Mouse (Mus musculus): Measurements from ENCODE around the gene Hrh2.
A peak's percentile ranks its signal among the peaks of the same experiment; 100 is the strongest.

Gene Hrh2

GRCm38 (mm10) chr13:54178647-54179046 is 13.3 kb upstream of the Hrh2 start:
- DNase-seq, result no peak

- DNase-seq, result no peak
Measured at GRCm38 (mm10) chr13:54179971-54180370, 12.0 kb upstream of the Hrh2 start.

GRCm38 (mm10) chr13:54180461-54180860 is 11.5 kb upstream of the Hrh2 start:
- DNase-seq, result no peak

GRCm38 (mm10) chr13:54181318-54181717 is 10.6 kb upstream of the Hrh2 start:
- no peak for DNase-seq

GRCm38 (mm10) chr13:54181947-54182346 is 10.0 kb upstream of the Hrh2 start:
- no peak for DNase-seq

- no peak for DNase-seq
Measured at GRCm38 (mm10) chr13:54186394-54186793, 5.5 kb upstream of the Hrh2 start.

GRCm38 (mm10) chr13:54188190-54188706 is 3.7 kb upstream of the Hrh2 start:
- DNase-seq, result no peak

GRCm38 (mm10) chr13:54189896-54190295 is 2.0 kb upstream of the Hrh2 start:
- no peak for DNase-seq

DNA sequence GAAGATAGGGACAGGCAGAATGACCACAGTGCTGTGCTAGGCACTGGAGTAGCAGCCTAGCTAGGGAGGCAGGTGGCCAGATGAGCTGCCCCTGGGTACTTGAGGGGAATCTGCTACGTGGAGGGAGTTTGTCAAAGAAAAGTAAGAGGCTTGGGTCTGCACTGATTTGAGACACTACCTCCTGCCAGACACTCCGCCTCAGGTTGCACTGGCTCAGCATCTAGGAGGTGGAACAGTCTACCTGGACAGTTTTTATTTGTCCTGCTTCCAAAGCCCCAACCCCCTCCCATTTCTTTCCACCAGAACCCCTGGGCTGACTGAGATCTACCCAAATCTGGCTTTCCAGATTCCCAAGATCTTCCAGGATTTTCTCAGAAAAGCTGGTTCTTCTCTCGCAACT is 748 bp upstream of the Hrh2 start:
- no peak for DNase-seq

- no peak for DNase-seq
Measured at GRCm38 (mm10) chr13:54193580-54193979, 1.7 kb downstream of the Hrh2 start.

DNA sequence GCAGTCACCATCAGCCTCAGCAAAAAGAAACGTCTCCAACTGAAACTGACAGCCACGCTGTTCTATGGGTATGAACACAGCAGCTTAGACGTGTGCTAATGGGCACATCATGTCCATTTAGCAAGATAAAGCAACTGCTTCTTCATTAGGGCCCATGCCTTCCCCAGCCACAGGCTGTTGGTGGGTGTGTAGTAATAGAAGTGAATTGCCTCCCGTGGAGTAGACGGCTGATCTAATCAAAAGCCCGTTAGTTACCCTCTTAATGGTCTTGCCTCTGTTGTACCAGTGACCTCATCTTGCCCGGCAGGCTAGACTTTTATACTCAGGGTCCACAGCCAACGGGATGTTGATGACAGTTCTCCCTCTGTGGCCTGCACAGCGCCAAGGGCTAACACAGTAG is 7.1 kb downstream of the Hrh2 start:
- peak; percentile 48 for DNase-seq

- DNase-seq, result no peak
Measured at GRCm38 (mm10) chr13:54202458-54202857, 10.5 kb downstream of the Hrh2 start.

GRCm38 (mm10) chr13:54203419-54203818 is 11.5 kb downstream of the Hrh2 start:
- DNase-seq, result no peak

DNA sequence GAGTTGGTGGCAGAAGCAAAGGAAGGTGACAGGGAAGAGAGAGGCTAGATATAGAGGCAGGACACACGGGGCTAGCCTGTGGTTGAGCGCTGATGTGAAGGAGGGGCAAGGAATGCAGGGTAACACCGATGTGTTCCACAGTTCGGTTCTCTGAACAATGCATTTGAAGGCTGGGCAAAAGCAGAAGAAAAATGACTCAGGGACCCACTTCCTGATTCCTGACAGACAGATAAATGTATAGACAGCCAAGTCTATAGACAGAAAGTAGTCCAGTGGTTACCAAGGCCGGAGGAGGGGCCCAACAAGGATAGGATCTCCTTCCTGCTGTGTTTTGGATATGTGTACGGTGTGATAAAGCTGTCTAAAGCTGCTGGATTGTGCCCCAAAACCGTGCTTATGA is 13.3 kb downstream of the Hrh2 start:
- no peak for DNase-seq

DNA sequence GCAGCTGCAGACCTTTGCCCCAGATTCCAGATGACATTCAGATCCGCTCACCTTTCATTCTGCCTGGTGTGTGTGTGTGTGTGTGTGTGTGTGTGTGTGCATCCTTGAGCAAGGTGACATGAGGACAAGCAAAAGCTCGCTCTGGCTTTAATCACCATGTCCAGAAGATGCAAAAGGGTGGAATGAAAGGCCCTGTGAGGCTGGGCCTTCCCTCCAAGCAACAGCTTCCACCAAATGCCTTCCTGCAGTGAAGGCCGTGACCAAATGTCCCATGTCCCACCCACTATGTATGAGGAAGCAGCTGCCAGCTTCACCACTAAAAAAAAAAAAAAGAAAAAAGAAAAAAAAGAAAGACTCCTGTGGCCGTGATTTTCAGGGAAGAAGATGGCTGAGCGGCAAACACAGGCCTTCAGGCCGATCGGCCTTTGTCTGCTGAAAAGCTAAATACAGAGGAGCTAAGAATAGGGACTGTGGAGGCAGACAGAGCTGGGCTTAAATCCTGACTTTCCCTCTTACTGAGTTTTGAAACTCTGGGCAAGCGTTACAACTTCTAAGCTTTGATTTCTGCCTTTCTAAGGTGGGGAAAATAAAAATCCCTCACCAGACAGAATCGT is 14.3 kb downstream of the Hrh2 start:
- DNase-seq, result no peak

DNA sequence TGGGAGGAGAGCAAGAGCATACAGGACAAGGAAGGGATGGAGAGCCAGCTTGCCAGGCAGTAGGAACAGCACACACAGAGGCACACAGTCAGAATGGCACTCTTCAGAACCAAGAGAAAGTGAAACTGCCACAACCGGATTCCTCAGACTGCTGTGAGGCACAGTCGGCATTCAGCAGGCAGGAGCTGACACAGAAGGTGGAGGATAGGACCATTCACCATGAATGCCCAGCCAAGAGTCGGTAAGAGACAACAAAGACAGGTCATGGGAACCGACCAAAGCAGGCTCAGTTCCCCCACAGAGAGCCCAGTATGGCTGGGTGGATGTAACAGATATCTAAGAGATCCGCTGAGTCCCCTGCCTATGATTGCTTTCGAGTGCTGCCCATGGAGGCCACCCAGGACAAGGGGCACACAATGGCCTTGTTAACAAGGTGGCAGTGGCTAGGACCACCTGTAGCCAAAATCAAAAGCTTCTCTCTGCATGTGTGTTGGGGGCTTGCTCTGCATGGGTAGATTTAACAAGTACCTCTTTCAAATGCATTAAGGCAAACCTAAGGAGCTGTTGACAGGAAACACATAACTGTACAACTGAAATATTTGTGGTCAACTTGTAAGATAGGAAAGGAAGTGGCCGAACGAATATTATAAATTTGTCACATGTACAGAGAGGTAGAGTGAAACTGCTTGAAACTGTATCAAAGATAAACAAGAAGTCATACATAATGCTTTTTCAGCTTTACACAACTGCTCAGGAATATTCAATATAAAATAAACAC is 17.7 kb downstream of the Hrh2 start:
- DNase-seq, result no peak

- DNase-seq, result peak; percentile 53
Measured at GRCm38 (mm10) chr13:54211528-54212488, 19.9 kb downstream of the Hrh2 start.

DNA sequence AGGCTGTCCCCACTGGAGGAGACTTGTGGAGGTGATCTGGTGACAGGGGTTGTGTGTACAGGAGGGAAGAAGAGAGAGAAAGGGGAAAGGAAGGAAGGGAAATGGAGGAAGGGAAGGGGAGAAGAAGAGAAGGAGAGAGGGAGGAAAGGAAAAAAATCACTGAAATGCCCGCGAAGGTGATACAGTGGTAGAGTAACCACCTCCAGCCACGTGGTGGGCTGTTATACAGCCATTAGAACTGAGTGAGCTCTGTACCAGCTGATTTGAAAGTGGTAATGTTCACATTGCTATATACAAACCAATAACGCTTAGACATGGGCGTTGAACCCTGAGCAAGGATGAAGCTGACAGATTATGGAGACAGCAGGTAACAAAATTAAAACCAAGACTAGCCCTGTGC is 20.6 kb downstream of the Hrh2 start:
- DNase-seq, result no peak

- DNase-seq, result no peak
Measured at GRCm38 (mm10) chr13:54215266-54215665, 23.3 kb downstream of the Hrh2 start.

DNA sequence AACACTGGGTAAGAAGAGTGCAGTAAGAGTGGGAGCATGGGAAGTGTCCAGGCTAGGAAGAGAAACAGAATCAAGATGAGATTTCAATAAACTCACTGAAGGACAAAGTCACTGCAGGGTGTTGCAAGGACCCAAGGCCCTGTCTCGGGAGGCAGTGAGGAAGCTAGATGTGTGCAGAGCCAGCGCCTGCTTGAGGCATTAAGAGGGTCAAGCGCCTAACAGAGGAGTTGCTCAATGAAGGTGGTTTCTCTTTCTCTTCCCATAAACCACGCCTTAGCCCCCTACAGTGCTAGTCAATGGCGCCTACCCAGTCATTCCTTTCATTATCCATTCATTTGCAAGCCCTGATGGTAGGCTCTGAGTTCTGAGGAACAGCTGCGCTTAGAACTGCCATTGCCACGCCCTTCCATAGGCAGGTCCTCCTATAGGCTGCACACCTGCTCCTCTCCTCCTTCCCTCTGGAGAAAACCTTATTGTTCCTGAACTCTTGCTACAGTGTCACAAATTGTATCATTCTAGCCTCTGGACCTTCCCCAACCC is 23.9 kb downstream of the Hrh2 start:
- no peak for DNase-seq

GRCm38 (mm10) chr13:54218341-54218740 is 26.4 kb downstream of the Hrh2 start:
- no peak for DNase-seq

- no peak for DNase-seq
Measured at GRCm38 (mm10) chr13:54221631-54222179, 29.8 kb downstream of the Hrh2 start.

Data from retina, postnatal 1 day (tissue).